Mouse (Mus musculus) gastrocnemius, adult 2 months (tissue): ENCODE measurements at regions not wholly inside any gene's neighbourhood (a gene's known extent, or its start where the extent isn't known, plus 50 kb on each side); places are given as distances from the start of the nearest gene placed in this dataset.
A peak's percentile ranks its signal among the peaks of the same experiment; 100 is the strongest.

Source experiments
- DNase-seq: peaks from one replicate; pipeline ENCODE4 v3.0.0; 2022
- H3K27ac ChIP-seq: fragments of 200-600 bp; 2 replicates; pipeline ENCODE4 v1.8.1; 2022; ENCODE audit warnings: mild to moderate bottlenecking
- H3K4me3 ChIP-seq: fragments of 200-600 bp; 2 replicates; pipeline ENCODE4 v1.8.1; 2022; ENCODE audit warnings: mild to moderate bottlenecking, moderate library complexity
- CTCF ChIP-seq: fragments of 200-600 bp; IDR thresholded peaks from 2 replicates; pipeline ENCODE4 v1.8.1; 2022; ENCODE audit warnings: antibody characterized with exemption, mild to moderate bottlenecking, moderate library complexity
- intact Hi-C: fragments of 180-260 bp; cut with DNase I; formaldehyde crosslinking; loops from one replicate; pipeline ENCODE4 v1.15.1; 2025

DNA sequence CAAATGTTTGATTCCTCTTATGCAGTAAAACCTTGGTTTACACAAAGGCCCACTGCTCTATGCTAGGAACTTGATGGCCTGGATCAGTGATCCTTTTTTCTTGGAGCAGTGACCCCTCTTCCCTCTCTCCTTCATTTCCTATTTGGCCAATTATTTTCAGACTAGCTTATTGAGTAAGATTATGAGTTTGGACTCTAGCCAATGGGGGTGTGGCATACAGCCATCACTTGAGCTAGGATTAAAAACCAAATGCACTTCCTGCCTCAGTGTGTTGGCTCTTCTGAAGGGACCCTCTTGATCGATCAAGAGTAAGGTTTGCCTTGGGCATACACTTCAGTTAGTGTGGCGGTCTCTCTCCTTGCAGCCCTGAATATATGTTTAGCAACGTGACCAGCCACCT lies 1172.6 kb upstream of the Gulo start:
- intact Hi-C loops: no loop called here
- no peak for TF ChIP-seq CTCF
- Histone ChIP-seq H3K27ac (no peak overlapping the region), H3K4me3 (no peak overlapping the region)
- DNase-seq: no peak

DNA sequence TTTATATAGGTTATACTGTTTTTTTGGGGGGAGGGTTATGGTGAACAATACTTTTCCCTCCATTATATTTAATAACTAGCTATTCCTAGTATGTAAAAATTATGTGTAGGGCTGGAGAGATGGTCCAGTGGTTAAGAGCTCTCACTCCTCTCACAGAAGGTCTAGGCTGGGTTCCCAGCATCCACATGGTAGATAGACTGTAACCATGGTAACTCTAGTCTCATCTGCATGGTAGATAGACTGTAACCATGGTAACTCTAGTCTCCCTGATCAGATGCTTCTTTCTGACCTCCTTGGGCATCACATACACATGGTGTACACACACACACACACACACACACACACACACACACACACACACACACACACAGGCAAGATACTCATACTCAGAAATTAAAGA lies 1170.5 kb upstream of the Gulo start:
- no peak overlapping the region for H3K27ac ChIP-seq
- intact Hi-C loops: no loop called here
- H3K4me3 ChIP-seq: no peak overlapping the region
- DNase-seq: no peak
- TF ChIP-seq CTCF: no peak

DNA sequence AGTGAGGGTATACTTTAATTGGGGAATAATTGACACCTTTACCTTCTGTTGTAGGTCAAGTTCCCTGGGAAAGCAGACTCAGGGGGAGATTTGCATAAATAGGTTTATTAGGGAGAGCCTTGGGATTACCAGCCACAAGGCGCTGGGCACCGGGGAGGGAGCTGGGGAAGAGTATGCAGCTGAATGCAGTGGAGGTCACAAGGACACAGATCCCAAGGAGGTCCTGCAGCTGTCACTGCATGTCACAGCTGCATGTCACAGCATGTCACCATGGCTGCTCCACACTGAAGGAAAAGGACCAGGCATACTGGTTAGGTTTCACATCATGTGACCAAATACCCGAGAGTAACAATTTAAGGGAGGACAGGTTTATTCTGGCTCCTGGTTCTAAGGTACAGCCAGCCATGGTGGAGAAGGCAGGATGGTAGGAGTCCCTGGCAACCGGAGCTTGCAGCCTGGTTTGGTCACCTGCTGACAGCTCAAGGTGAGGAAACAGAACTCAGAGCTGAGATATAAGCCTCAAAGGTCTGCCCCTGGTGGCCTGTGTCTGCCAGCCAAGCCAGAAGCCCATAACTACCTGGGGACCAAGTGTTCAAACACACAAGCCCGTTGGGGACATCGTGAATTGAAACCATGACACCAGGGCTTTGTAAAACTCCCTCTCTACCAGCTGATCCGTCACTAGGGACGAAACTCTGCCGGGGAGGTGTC lies 1169.5 kb upstream of the Gulo start:
- DNase-seq: no peak
- no peak for TF ChIP-seq CTCF
- H3K4me3 ChIP-seq: no peak overlapping the region
- H3K27ac ChIP-seq: no peak overlapping the region
- intact Hi-C loops: no loop called here

DNA sequence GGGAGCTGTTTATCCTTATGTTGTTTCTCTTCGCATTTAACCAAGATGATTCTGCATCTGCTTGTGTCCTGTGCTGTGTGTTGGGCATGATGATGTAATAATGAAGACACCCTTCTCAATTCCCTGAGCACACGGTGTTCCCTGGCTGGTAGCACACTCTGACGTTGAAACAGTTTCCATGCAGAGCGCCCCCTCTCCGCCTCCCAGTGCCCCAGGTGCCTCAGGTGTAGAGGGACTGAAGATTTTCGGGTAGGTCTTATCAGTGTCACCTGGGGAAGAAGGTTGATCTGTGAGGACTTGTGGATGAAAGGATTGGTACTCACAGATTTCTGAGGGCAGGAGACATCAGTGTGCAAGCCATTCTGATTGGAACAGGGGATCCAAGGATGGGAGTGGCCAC lies 1167.7 kb upstream of the Gulo start:
- H3K27ac ChIP-seq: no peak overlapping the region
- intact Hi-C loops: no loop called here
- H3K4me3 ChIP-seq: no peak overlapping the region
- no peak for TF ChIP-seq CTCF
- no peak for DNase-seq

GRCm38 (mm10) chr14:67176100-67176499 lies 1167.1 kb upstream of the Gulo start:
- Histone ChIP-seq H3K4me3 (no peak overlapping the region), H3K27ac (no peak overlapping the region)
- no peak for TF ChIP-seq CTCF
- no peak for DNase-seq
- intact Hi-C loops: no loop called here

GRCm38 (mm10) chr14:67174929-67175328 lies 1165.9 kb upstream of the Gulo start:
- DNase-seq: no peak
- no peak overlapping the region for H3K4me3 ChIP-seq
- no peak for TF ChIP-seq CTCF
- intact Hi-C loops: no loop called here
- H3K27ac ChIP-seq: no peak overlapping the region

GRCm38 (mm10) chr14:67170801-67171200 lies 1161.8 kb upstream of the Gulo start:
- intact Hi-C loops: no loop called here
- no peak for TF ChIP-seq CTCF
- Histone ChIP-seq H3K27ac (no peak overlapping the region), H3K4me3 (no peak overlapping the region)
- no peak for DNase-seq

GRCm38 (mm10) chr14:67170248-67170647 lies 1161.2 kb upstream of the Gulo start:
- Histone ChIP-seq H3K4me3 (no peak overlapping the region), H3K27ac (no peak overlapping the region)
- intact Hi-C loops: no loop called here
- TF ChIP-seq CTCF: no peak
- no peak for DNase-seq

GRCm38 (mm10) chr14:67169201-67169600 lies 1160.2 kb upstream of the Gulo start:
- TF ChIP-seq CTCF: no peak
- no peak overlapping the region for H3K27ac ChIP-seq
- DNase-seq: no peak
- intact Hi-C loops: no loop called here
- no peak overlapping the region for H3K4me3 ChIP-seq

DNA sequence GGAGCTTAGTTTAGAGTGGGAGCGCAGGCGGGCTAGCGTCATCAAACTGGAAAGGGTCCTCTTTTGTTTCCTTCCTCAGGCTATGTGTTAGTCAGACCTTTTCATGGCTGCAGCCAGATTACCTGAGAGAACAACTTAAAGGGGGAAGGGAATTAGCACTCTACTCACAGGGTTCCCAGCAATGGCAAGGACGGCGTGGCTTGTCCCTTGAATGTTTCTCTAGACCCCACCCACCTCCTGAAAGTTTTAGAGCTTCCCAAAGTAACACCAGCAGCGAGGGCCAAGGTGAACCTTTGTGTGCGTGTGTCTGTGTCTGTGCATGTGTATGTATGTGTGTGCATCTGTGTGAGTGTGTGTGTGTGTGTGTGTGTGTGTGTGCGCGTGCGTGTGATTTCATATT lies 1151.0 kb upstream of the Gulo start:
- intact Hi-C loops: no loop called here
- no peak for TF ChIP-seq CTCF
- Histone ChIP-seq H3K4me3 (no peak overlapping the region), H3K27ac (no peak overlapping the region)
- no peak for DNase-seq

- DNase-seq: no peak
- intact Hi-C loops: no loop called here
- TF ChIP-seq CTCF: no peak
- H3K27ac ChIP-seq: no peak overlapping the region
- H3K4me3 ChIP-seq: no peak overlapping the region
These were observed 1149.9 kb upstream of the Gulo start for GRCm38 (mm10) chr14:67158867-67159266.

DNA sequence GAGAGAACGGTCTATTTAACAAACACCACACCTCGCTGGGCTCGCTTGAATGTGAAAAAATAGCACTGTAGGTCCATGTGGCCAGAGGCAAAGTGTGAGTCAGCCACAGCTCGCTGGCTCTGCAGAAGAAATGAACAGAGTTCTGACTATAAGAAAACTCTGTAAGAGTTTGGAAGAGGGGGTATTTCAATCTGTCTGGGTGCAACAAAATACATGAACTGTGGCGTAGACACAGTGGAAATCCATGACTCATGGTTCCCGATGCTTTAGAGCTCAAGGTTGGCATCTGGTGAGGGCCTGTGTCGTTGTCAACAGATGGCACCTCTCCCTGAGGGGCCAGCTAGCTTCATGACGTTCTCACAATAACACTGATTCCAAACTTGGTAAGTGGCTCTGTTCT lies 1147.4 kb upstream of the Gulo start:
- intact Hi-C loops: no loop called here
- no peak for TF ChIP-seq CTCF

GRCm38 (mm10) chr14:67153621-67154020 lies 1144.6 kb upstream of the Gulo start:
- DNase-seq: no peak
- Histone ChIP-seq H3K27ac (no peak overlapping the region), H3K4me3 (no peak overlapping the region)
- intact Hi-C loops: no loop called here
- TF ChIP-seq CTCF: no peak

More for the DNA sequence above, 1147.4 kb upstream of the Gulo start:
- no peak for DNase-seq
- H3K4me3 ChIP-seq: no peak overlapping the region
- H3K27ac ChIP-seq: no peak overlapping the region

- H3K27ac ChIP-seq: no peak overlapping the region
- H3K4me3 ChIP-seq: no peak overlapping the region
- TF ChIP-seq CTCF: peak; percentile 43
- DNase-seq: peak; percentile 40
- intact Hi-C loops: loop anchor here (5.0 kb wide), 1 partner anchor 37 kb away; no protein-coding TSS in a partner anchor
These were observed 1141.0 kb upstream of the Gulo start for GRCm38 (mm10) chr14:67149961-67150471.
